Mouse (Mus musculus) urinary bladder, adult 18-20 months (tissue): ENCODE results near the gene Gatd1.
A peak's percentile ranks its signal among the peaks of the same experiment; 100 is the strongest.
"Not testable (repeated sequence)": the region's sequence is repeated elsewhere in the genome, so short reads cannot be mapped to it uniquely, and the experiment has no call there.

Source experiments
- DNase-seq, 2 experiments: peaks; one replicate each; pipeline ENCODE4 v3.0.0; 2022; ENCODE audit warnings: low spot score in 2 of 2, mixed read lengths in 2 of 2

Gene Gatd1

GRCm38 (mm10) chr7:141429310-141429709, 15.4 kb upstream of the Gatd1 start, which contains the start of gene Cend1:
Gene Cend1, minus strand, starts transcription at chr7:141429491.
- DNase-seq = no peak

- DNase-seq = no peak
Observed at GRCm38 (mm10) chr7:141428701-141429100, 14.8 kb upstream of the Gatd1 start.

- no peak for DNase-seq
Observed at GRCm38 (mm10) chr7:141426948-141427730, 13.2 kb upstream of the Gatd1 start.

GRCm38 (mm10) chr7:141423811-141424210, 9.9 kb upstream of the Gatd1 start:
- DNase-seq = no peak

GRCm38 (mm10) chr7:141420030-141420702, 6.2 kb upstream of the Gatd1 start:
- no peak for DNase-seq

GRCm38 (mm10) chr7:141418970-141419369, 5.0 kb upstream of the Gatd1 start:
- DNase-seq = no peak

- DNase-seq = no peak
Observed at GRCm38 (mm10) chr7:141417731-141418681, 4.1 kb upstream of the Gatd1 start.

- no peak for DNase-seq
Observed at GRCm38 (mm10) chr7:141416144-141416841, 2.4 kb upstream of the Gatd1 start.

GRCm38 (mm10) chr7:141413331-141413730, 605 bp downstream of the Gatd1 start:
- DNase-seq = no peak

- DNase-seq = no peak
Observed at GRCm38 (mm10) chr7:141411667-141412066, 2.3 kb downstream of the Gatd1 start.

- no peak for DNase-seq
Observed at GRCm38 (mm10) chr7:141410631-141411030, 3.3 kb downstream of the Gatd1 start.

GRCm38 (mm10) chr7:141408833-141409232, 5.1 kb downstream of the Gatd1 start:
- DNase-seq = peak; percentile 76

- DNase-seq = not testable (repeated sequence)
Observed at GRCm38 (mm10) chr7:141407670-141408069, 6.3 kb downstream of the Gatd1 start.

GRCm38 (mm10) chr7:141405466-141405865, 8.5 kb downstream of the Gatd1 start:
- no peak for DNase-seq

- peak in 1 of 2 experiments; percentile 51 for DNase-seq
Observed at GRCm38 (mm10) chr7:141403305-141403704, 10.6 kb downstream of the Gatd1 start.

- DNase-seq = no peak
Observed at GRCm38 (mm10) chr7:141395348-141395747, 18.6 kb downstream of the Gatd1 start.

GRCm38 (mm10) chr7:141394771-141395170, 19.2 kb downstream of the Gatd1 start:
- DNase-seq = peak in 1 of 2 experiments; percentile 13

- DNase-seq = no peak
Observed at GRCm38 (mm10) chr7:141394158-141394557, 19.8 kb downstream of the Gatd1 start.

GRCm38 (mm10) chr7:141392552-141393222, 21.2 kb downstream of the Gatd1 start:
- no peak for DNase-seq
